In genomic region chr8:103824747-103825146, GRCm38 (mm10) we compare ENCODE assay signal across 13 mouse cellular contexts.
A peak's percentile ranks its signal among the peaks of the same experiment; 100 is the strongest.
DNase-seq lines count a peak whose midpoint lies in the region; ATAC-seq lines count a peak whose summit lies in the region.
"Had no signal": no experiment of that assay in that cellular context is flagged by ENCODE, and none has a peak within 500 bp of the region (broad histone marks: within the 10 kb centered on the region; RNA-seq: fewer than 3 reads in every experiment).

No protein-coding gene starts in this region.

- H3K9me3 ChIP-seq in kidney, embryonic 14.5 days (ENCODE audit: control insufficient read depth, low read length), result no peaks in the 10 kb centered on the region
- H3K9me3 ChIP-seq in midbrain, embryonic 15.5 days, result no peaks in the 10 kb centered on the region
- H3K9me3 ChIP-seq in midbrain, embryonic 14.5 days (ENCODE audit: control insufficient read depth, low read length), result no peaks in the 10 kb centered on the region
- H3K9me3 ChIP-seq: forebrain, embryonic 15.5 days; heart, embryonic 12.5 days; liver, embryonic 15.5 days had no signal

- H3K36me3 ChIP-seq in kidney, embryonic 14.5 days (ENCODE audit: control insufficient read depth, insufficient read depth, low read length), result no peaks in the 10 kb centered on the region
- no peaks in the 10 kb centered on the region for H3K36me3 ChIP-seq in midbrain, embryonic 15.5 days (replicated peaks)
- no peaks in the 10 kb centered on the region for H3K36me3 ChIP-seq in midbrain, embryonic 14.5 days (ENCODE audit: control insufficient read depth, insufficient read depth, low read length)
- H3K36me3 ChIP-seq: forebrain, embryonic 15.5 days; heart, embryonic 12.5 days; liver, embryonic 15.5 days had no signal

- DNase-seq in embryo, embryonic 11 days, result peak; percentile 43
- no peak for DNase-seq in embryo, embryonic 10 days (ENCODE audit: low spot score)
- DNase-seq in kidney, adult 11 months, result no peak
- DNase-seq in midbrain, embryonic 14.5 days, result no peak
- no peak for DNase-seq in adrenal gland, postnatal 36 days
- no peak for DNase-seq in urinary bladder, postnatal 14 days (ENCODE audit: low spot score)
- DNase-seq: cerebellum, adult 18-20 months had no signal

- no peaks in the 10 kb centered on the region for H3K27me3 ChIP-seq in kidney, embryonic 14.5 days (ENCODE audit: control insufficient read depth, insufficient read depth, low read length)
- H3K27me3 ChIP-seq in midbrain, embryonic 15.5 days (replicated peaks), result no peaks in the 10 kb centered on the region
- H3K27me3 ChIP-seq in midbrain, embryonic 14.5 days (ENCODE audit: control insufficient read depth, insufficient read depth, low read length), result no peaks in the 10 kb centered on the region
- H3K27me3 ChIP-seq: forebrain, embryonic 15.5 days; heart, embryonic 12.5 days; liver, embryonic 15.5 days; megakaryocyte, embryonic 14.5 days had no signal

- 27% methylated on average over 1 of the region's 1 CpGs for WGBS in kidney, embryonic 14.5 days
- WGBS in midbrain, embryonic 15.5 days, result 24% methylated on average over 1 of the region's 1 CpGs
- WGBS in midbrain, embryonic 14.5 days, result 11% methylated on average over 1 of the region's 1 CpGs

- peak overlapping the region; percentile 57 for H3K27ac ChIP-seq in kidney, embryonic 14.5 days (ENCODE audit: low read depth, low read length)
- H3K27ac ChIP-seq in midbrain, embryonic 15.5 days, result no peak overlapping the region
- H3K27ac ChIP-seq in midbrain, embryonic 14.5 days (replicated peaks; ENCODE audit: low read depth, low read length), result no peak overlapping the region
- H3K27ac ChIP-seq: forebrain, embryonic 15.5 days; liver, embryonic 15.5 days had no signal

- H3K4me1 ChIP-seq in kidney, embryonic 14.5 days (ENCODE audit: control insufficient read depth, insufficient read depth, low read length), result peaks cover 8% of the 10 kb centered on the region; the same call in 1 of the 2 replicates
- H3K4me1 ChIP-seq in midbrain, embryonic 15.5 days, result no peaks in the 10 kb centered on the region
- H3K4me1 ChIP-seq in midbrain, embryonic 14.5 days (ENCODE audit: control insufficient read depth, insufficient read depth, low read length), result no peaks in the 10 kb centered on the region
- H3K4me1 ChIP-seq: forebrain, embryonic 15.5 days; heart, embryonic 12.5 days; liver, embryonic 15.5 days; megakaryocyte, embryonic 14.5 days had no signal

- no peak overlapping the region for H3K4me2 ChIP-seq in kidney, embryonic 14.5 days (replicated peaks; ENCODE audit: low read depth, low read length)
- no peak overlapping the region for H3K4me2 ChIP-seq in midbrain, embryonic 15.5 days
- no peak overlapping the region for H3K4me2 ChIP-seq in midbrain, embryonic 14.5 days (ENCODE audit: low read length)
- H3K4me2 ChIP-seq: forebrain, embryonic 15.5 days; heart, embryonic 12.5 days; liver, embryonic 15.5 days had no signal

- H3K9ac ChIP-seq in kidney, embryonic 14.5 days (ENCODE audit: low read depth, low read length), result no peak overlapping the region
- H3K9ac ChIP-seq in midbrain, embryonic 15.5 days, result no peak overlapping the region
- H3K9ac ChIP-seq in midbrain, embryonic 14.5 days (replicated peaks; ENCODE audit: low read length), result no peak overlapping the region
- H3K9ac ChIP-seq: forebrain, embryonic 15.5 days; heart, embryonic 12.5 days; liver, embryonic 15.5 days had no signal

- no peak for ATAC-seq in kidney, embryonic 14.5 days (ENCODE audit: low FRiP score, low TSS enrichment)
- ATAC-seq in midbrain, embryonic 15.5 days (replicated peaks), result peak; percentile 62
- no peak for ATAC-seq in midbrain, embryonic 14.5 days (ENCODE audit: low FRiP score, low TSS enrichment)

- no peak overlapping the region for H3K4me3 ChIP-seq in kidney, embryonic 14.5 days (ENCODE audit: low read length)
- H3K4me3 ChIP-seq in midbrain, embryonic 15.5 days, result no peak overlapping the region
- H3K4me3 ChIP-seq in midbrain, embryonic 14.5 days (replicated peaks; ENCODE audit: low read depth, low read length), result no peak overlapping the region
- H3K4me3 ChIP-seq: forebrain, embryonic 15.5 days; heart, embryonic 12.5 days; liver, embryonic 15.5 days; megakaryocyte, embryonic 14.5 days had no signal
